Comparison of ENCODE assay signal across 32 mouse cellular contexts in genomic region chr10:97717233-97717632, GRCm38 (mm10). TPM values are rescaled to one million over a fixed set of nuclear protein-coding genes. Genes with fewer than 3 reads are reported as not detected.
"Had no signal": no experiment of that assay in that cellular context is flagged by ENCODE, and none has a peak within 500 bp of the region (broad histone marks: within the 10 kb centered on the region; RNA-seq: fewer than 3 reads in every experiment).

No protein-coding gene starts in this region.

- H3K4me3 ChIP-seq: gastrocnemius, adult 2 months; heart, embryonic 10.5 days; heart, embryonic 12.5 days; hindbrain, embryonic 10.5 days; hindbrain, embryonic 12.5 days; intestine, embryonic 15.5 days; limb, embryonic 10.5 days; limb, embryonic 12.5 days; liver, embryonic 13.5 days; liver, embryonic 15.5 days had no signal

- DNase-seq: gastrocnemius, adult 2 months; gastrocnemius, postnatal 10 days; gastrocnemius, postnatal 25 days; heart, adult 18-20 months; heart, postnatal 10 days; heart, postnatal 4 days; kidney, adult 18-20 months; kidney, adult 8-10 months; kidney, postnatal 10 days; kidney, postnatal 25 days; kidney, postnatal 4 days; liver; liver, embryonic 13.5 days had no signal

- H3K27ac ChIP-seq: gastrocnemius, adult 2 months; heart, embryonic 10.5 days; hindbrain, embryonic 10.5 days; hindbrain, embryonic 12.5 days; hindbrain, embryonic 14.5 days; intestine, embryonic 15.5 days; limb, embryonic 10.5 days; limb, embryonic 12.5 days; liver, embryonic 13.5 days; liver, embryonic 15.5 days had no signal

RNA-seq across cellular contexts. Expression of gene C030005K15Rik, which starts 9.3 kb away (rescaled TPM):
- total RNA-seq: gastrocnemius, adult 2 months; gastrocnemius, postnatal 10 days; gastrocnemius, postnatal 25 days; gastrocnemius, postnatal 4 days; granulocyte monocyte progenitor cell, adult 5-6 weeks; heart, adult 18-20 months; heart, adult 8-10 months; heart, postnatal 10 days; heart, postnatal 25 days; heart, postnatal 4 days had no signal

RNA-seq across cellular contexts. Expression of gene Ccer1, which starts 24.4 kb away (rescaled TPM):
- total RNA-seq: gastrocnemius, adult 2 months; gastrocnemius, postnatal 10 days; gastrocnemius, postnatal 25 days; gastrocnemius, postnatal 4 days; granulocyte monocyte progenitor cell, adult 5-6 weeks; heart, adult 18-20 months; heart, adult 8-10 months; heart, postnatal 10 days; heart, postnatal 25 days; heart, postnatal 4 days; layer of hippocampus, adult 18-20 months; layer of hippocampus, postnatal 10 days; layer of hippocampus, postnatal 25 days; left cerebral cortex, adult 8-10 months; left cerebral cortex, postnatal 14 days; left cerebral cortex, postnatal 36 days had no signal
